Mouse (Mus musculus) embryonic facial prominence, embryonic 12.5 days (tissue): ENCODE results near the gene Cep290. TPM values are rescaled to one million over a fixed set of nuclear protein-coding genes. Genes with fewer than 3 reads are reported as not detected.

Experiments used
- ATAC-seq: fragments of 200-750 bp; cut with Nextera tagmentation; 2 replicates; pipeline ENCODE4 v1.8.0; 2017; ENCODE audit not compliant: insufficient number of reproducible peaks, insufficient read depth, low FRiP score, low TSS enrichment
- H3K27ac ChIP-seq: fragments of 300-500 bp; sonication (generic); 2 replicates; pipeline ENCODE4 v1.5.1; 2016; ENCODE audit warnings: mild to moderate bottlenecking
- H3K27me3 ChIP-seq: fragments of 300-500 bp; sonication (generic); 2 replicates; pipeline ENCODE4 v1.6.1; 2016; ENCODE audit warnings: mild to moderate bottlenecking, moderate library complexity
- H3K36me3 ChIP-seq: fragments of 300-500 bp; sonication (generic); 2 replicates; pipeline ENCODE4 v1.6.1; 2016; ENCODE audit warnings: mild to moderate bottlenecking
- H3K4me1 ChIP-seq: fragments of 300-500 bp; sonication (generic); 2 replicates; pipeline ENCODE4 v1.6.1; 2016
- H3K4me2 ChIP-seq: fragments of 300-500 bp; sonication (generic); replicated peaks from 2 replicates; pipeline ENCODE4 v1.6.1; 2016; ENCODE audit warnings: mild to moderate bottlenecking, moderate library complexity
- H3K4me3 ChIP-seq: fragments of 300-500 bp; sonication (generic); 2 replicates; pipeline ENCODE4 v1.5.1; 2016; ENCODE audit warnings: mild to moderate bottlenecking
- H3K9ac ChIP-seq: fragments of 300-500 bp; sonication (generic); 2 replicates; pipeline ENCODE4 v1.6.1; 2016; ENCODE audit warnings: mild to moderate bottlenecking, moderate library complexity
- H3K9me3 ChIP-seq: fragments of 300-500 bp; sonication (generic); 2 replicates; pipeline ENCODE4 v1.6.1; 2016; ENCODE audit warnings: mild to moderate bottlenecking, moderate library complexity
- WGBS: fragments of 180-500 bp; shearing (Covaris S2); methylation state at CpG from one replicate; pipeline ENCODE4 v1.1.7; 2016; 5-methylcytosine and 5-hydroxymethylcytosine counted together
- polyA plus RNA-seq: library from polyadenylated mRNA; unstranded; fragments of >200 nt; fragmentation: Nextera tagmentation; extraction: Ambion mirVana; gene quantifications from 2 replicates; pipeline ENCODE4 v1.2.1, GENCODE M21; 2016

Gene Cep290
- polyA plus RNA-seq, result 6.8 and 7.3 TPM in 2 replicates

DNA sequence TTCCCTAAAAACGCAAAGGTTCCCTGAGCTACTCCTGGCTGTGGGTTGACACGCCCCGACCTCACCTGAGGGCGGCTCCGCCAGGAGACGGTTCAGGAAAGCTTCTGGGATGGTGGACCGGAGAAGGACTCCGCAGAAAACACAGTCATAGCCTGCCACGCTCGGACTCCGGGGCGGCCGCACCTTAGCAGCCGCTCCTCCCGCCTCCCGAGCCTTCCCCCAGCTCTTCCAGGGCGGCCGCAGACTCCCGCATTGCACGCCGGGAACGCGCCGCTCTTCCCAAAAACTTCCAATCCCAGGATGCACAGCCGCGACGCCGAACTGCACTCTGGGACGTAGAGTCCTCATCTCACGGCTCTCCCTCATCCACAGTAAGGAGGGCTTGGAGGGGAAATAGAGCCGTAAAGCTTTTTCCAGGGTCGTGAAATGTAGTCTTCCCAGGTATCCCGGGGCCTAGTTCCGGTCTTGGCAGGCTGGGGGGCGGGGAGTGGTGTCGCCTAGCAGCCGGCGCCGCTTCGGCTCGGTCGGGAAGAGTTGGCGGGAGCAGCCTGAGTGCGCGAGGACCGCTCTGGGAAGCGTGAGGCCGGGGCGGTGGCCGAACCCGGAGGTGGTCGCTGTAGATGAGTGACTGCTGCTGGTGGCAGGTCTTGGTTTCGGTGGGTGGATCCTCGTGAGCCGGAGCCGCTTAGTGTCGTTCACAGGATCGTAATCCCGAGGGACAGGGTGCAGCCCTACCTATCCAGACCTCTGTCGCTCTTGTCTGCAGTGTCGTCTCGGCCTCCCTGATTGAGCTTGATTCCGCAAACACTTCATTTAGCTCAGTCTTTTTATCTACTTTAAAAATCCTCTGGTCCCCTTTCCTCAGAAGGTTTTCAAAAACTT is at the start of gene Cep290, which contains the start of gene Tmtc3:
Cep290 (plus strand) TSS at position 462 of the 882 bp plus-strand sequence.
Tmtc3 (minus strand) TSS at position 254 of the 882 bp plus-strand sequence.
- peak within 1 kb of the TSS; percentile 76 for H3K9ac ChIP-seq
- H3K36me3 ChIP-seq, result 0 out of 2 replicates have a peak, but pooled peaks cover 4% of the 10 kb centered on the region
- H3K4me2 ChIP-seq, result peak within 1 kb of the TSS; percentile 82
- H3K4me3 ChIP-seq, result peak within 1 kb of the TSS; percentile 71
- peaks cover 2% of the 10 kb centered on the region; the same call in 1 of the 2 replicates for H3K4me1 ChIP-seq
- H3K9me3 ChIP-seq, result no peaks in the 10 kb centered on the region
- peak within 1 kb of the TSS; percentile 81 for H3K27ac ChIP-seq
- ATAC-seq, result peak; percentile 99
- H3K27me3 ChIP-seq, result no peaks in the 10 kb centered on the region
- WGBS, result under 1% methylated on average over 63 of the region's 63 CpGs

DNA sequence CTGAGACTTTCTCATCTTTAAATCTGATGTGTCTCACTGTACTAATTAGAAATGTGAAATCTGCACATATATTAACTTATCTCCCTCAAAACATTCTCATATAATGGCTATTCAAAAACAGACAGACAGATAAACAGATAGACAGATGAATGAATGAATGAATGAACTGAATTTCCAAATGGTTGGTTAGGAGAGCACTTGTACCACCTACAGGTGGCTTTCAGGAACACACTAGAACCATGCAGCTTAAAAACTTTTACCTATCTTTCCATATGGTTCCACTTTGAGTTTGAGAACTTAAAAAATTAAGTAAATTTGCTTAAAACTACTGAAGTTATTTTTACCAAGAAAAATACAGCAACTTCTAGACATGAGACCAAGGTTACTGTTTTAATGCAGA is 38.0 kb upstream of the Cep290 start:
- Histone ChIP-seq H3K9me3 (no peaks in the 10 kb centered on the region), H3K9ac (no peak overlapping the region), H3K27me3 (no peaks in the 10 kb centered on the region), H3K4me1 (no peaks in the 10 kb centered on the region), H3K27ac (no peak overlapping the region), H3K36me3 (peaks cover 15% of the 10 kb centered on the region; the same call in 1 of the 2 replicates), H3K4me3 (no peak overlapping the region), H3K4me2 (no peak overlapping the region)
- no peak for ATAC-seq

DNA sequence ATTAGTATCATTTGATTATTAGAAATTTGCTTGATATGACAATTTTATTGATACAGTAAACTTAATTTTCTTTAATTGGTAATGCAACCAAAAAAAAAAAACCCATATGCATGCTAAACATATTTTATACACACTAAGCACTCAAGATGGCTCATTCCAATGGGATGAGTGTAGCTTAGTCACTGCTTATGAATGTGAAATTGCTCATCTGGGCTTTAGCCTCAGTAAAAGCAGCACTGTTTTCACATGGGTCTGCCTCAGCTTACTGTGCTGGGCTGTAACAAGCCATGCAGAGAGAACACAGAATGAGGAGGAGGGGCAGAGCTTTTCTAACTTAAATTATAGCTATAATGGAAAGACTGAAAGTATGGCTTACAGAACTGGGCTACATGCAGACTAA is 26.8 kb upstream of the Cep290 start:
- Histone ChIP-seq H3K27ac (no peak overlapping the region), H3K27me3 (no peaks in the 10 kb centered on the region), H3K9ac (no peak overlapping the region), H3K4me1 (no peaks in the 10 kb centered on the region), H3K9me3 (no peaks in the 10 kb centered on the region), H3K4me3 (no peak overlapping the region), H3K4me2 (no peak overlapping the region), H3K36me3 (peaks cover 12% of the 10 kb centered on the region)
- no peak for ATAC-seq

DNA sequence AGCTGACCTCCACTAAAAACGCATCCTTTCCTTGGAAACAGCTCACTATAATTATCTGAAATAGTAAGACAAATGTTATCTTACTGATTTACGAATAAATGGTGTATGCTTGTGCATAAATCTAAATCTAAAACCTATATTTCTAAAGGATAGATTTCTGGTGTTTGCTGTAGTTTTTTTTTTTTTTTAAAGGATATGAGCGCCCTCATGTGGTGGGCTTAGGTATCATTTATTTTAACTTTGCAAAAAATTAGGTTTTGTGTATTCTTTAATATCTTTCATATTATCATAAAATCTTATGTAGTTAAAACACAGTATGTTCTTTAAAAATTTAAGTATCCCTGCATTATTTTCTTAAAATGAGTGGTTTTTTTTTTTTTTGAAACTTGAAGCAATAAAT is 12.3 kb upstream of the Cep290 start:
- H3K4me2 ChIP-seq, result no peak overlapping the region
- no peak overlapping the region for H3K27ac ChIP-seq
- H3K27me3 ChIP-seq, result no peaks in the 10 kb centered on the region
- no peaks in the 10 kb centered on the region for H3K4me1 ChIP-seq
- H3K9me3 ChIP-seq, result no peaks in the 10 kb centered on the region
- no peak overlapping the region for H3K9ac ChIP-seq
- no peak overlapping the region for H3K4me3 ChIP-seq
- WGBS, result 52% methylated on average over 3 of the region's 3 CpGs
- H3K36me3 ChIP-seq, result peaks cover 14% of the 10 kb centered on the region
- ATAC-seq, result no peak

DNA sequence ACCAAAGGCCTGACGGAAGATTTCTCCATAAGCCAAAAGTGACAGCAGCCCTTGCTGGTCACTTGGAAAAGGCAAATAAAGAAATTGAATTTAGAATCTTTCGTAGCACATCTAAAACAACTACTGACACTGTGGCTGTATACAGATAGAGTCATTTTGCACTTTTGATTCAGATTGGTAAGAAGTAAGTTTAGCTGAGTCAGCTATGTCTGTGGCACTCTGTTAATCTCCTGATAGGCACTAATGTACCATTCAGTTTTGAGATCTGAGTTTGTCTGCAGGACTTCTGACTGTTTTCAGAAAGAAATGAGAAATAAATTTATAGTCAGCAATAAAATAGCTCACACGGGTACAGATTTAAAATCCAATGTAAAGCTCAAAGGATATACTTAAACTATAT is 7.8 kb upstream of the Cep290 start:
- H3K4me3 ChIP-seq, result no peak overlapping the region
- H3K36me3 ChIP-seq, result peaks cover 9% of the 10 kb centered on the region; the same call in 1 of the 2 replicates
- H3K4me1 ChIP-seq, result no peaks in the 10 kb centered on the region
- H3K9ac ChIP-seq, result no peak overlapping the region
- no peaks in the 10 kb centered on the region for H3K27me3 ChIP-seq
- 95% methylated on average over 3 of the region's 3 CpGs for WGBS
- no peak for ATAC-seq
- H3K27ac ChIP-seq, result no peak overlapping the region
- H3K9me3 ChIP-seq, result no peaks in the 10 kb centered on the region
- no peak overlapping the region for H3K4me2 ChIP-seq

DNA sequence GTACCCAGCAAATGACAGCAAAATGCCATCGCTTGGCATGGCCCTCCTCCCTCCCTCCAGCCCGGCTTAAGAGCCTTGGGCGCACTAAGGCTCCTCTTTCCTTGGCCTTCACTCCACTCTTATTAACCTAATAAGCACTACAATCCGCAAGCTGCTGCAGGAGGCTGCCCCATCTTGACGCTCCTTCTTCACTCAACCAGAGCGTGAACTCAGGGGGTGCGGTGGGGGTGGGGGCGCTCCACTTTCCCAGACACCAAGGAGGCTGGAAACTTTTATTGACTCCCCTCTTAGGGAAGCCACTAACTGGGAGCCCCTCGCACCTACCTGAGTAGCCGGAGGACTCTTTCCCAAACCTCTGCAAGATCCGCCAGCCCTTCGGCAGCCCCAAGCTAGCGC is 659 bp upstream of the Cep290 start:
- peaks cover 2% of the 10 kb centered on the region; the same call in 1 of the 2 replicates for H3K4me1 ChIP-seq
- peak overlapping the region; percentile 71 for H3K4me2 ChIP-seq
- under 1% methylated on average over 12 of the region's 13 CpGs for WGBS
- H3K9me3 ChIP-seq, result no peaks in the 10 kb centered on the region
- H3K4me3 ChIP-seq, result peak overlapping the region; percentile 71
- 0 out of 2 replicates have a peak, but pooled peaks cover 4% of the 10 kb centered on the region for H3K36me3 ChIP-seq
- no peak for ATAC-seq
- no peaks in the 10 kb centered on the region for H3K27me3 ChIP-seq
- peak overlapping the region; percentile 76 for H3K9ac ChIP-seq
- H3K27ac ChIP-seq, result peak overlapping the region; percentile 81

DNA sequence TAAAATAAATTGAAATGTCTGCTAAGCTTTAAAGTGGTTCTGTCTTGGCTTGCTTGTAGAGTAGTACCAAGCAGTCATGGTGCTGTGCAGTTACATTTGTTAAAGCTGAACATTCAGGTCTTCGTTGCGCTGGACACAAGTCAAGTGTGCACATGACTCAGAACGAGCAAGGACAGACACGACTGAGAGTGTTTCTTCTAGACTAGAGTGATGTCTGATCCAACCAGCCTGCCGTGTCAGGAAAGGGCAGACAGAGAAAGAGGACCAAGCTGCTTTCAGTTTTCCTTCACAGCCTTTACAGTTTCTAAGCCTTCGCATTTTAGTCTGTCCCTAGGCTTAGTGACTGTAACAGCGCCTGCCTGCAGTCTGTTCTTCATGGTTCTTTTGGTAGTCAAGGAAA is 4.6 kb downstream of the Cep290 start:
- no peaks in the 10 kb centered on the region for H3K4me1 ChIP-seq
- no peaks in the 10 kb centered on the region for H3K27me3 ChIP-seq
- H3K9me3 ChIP-seq, result no peaks in the 10 kb centered on the region
- no peak overlapping the region for H3K9ac ChIP-seq
- H3K4me2 ChIP-seq, result no peak overlapping the region
- no peak for ATAC-seq
- no peak overlapping the region for H3K4me3 ChIP-seq
- WGBS, result 95% methylated on average over 7 of the region's 7 CpGs
- peaks cover 16% of the 10 kb centered on the region; the same call in 1 of the 2 replicates for H3K36me3 ChIP-seq
- no peak overlapping the region for H3K27ac ChIP-seq

DNA sequence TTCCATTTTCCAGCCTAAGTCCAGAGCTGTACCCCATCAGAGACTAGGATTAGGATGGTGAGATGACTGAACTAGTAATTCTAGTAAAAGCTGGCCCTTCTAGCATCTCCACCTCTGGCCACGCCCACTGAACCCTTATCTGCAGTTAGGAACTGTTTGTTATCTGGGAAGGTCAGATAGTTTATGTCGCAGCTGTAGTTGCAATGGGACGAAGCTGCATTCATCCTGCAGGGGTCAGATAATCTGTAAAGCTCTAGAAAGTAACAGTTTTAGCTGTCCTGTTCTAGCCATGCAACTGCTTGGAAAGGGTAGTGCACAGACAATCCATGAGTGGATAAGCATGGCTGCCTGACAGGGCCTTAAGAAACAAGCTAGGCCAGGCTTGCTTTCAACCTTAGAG is 11.0 kb downstream of the Cep290 start:
- Histone ChIP-seq H3K4me2 (no peak overlapping the region), H3K27ac (no peak overlapping the region), H3K27me3 (no peaks in the 10 kb centered on the region), H3K4me1 (no peaks in the 10 kb centered on the region), H3K9ac (no peak overlapping the region), H3K4me3 (no peak overlapping the region), H3K36me3 (peaks cover 27% of the 10 kb centered on the region), H3K9me3 (no peaks in the 10 kb centered on the region)
- 81% methylated on average over 3 of the region's 3 CpGs for WGBS
- ATAC-seq, result no peak

DNA sequence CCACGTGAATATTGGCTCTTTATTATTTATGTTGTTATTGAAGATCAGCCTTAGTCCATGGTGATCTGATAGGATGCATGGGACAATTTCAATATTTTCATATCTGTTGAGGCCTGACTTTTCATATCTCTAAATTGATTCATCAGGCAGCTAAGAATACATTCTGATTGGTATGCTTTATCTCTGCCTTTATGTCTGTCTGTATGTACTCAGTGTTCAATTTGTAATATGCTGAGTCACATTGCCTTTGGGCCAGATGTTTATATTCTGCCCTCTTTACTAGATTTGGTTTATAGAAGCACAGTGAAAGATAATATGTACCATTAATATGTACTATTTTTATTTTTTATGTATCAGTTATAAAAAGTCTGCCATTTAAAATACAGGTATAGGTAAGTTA is 20.8 kb downstream of the Cep290 start:
- Histone ChIP-seq H3K9ac (no peak overlapping the region), H3K36me3 (peaks cover 13% of the 10 kb centered on the region), H3K27me3 (no peaks in the 10 kb centered on the region), H3K9me3 (no peaks in the 10 kb centered on the region), H3K4me3 (no peak overlapping the region), H3K27ac (no peak overlapping the region), H3K4me1 (no peaks in the 10 kb centered on the region), H3K4me2 (no peak overlapping the region)
- no peak for ATAC-seq
- WGBS, result 97% methylated on average over 1 of the region's 1 CpGs

DNA sequence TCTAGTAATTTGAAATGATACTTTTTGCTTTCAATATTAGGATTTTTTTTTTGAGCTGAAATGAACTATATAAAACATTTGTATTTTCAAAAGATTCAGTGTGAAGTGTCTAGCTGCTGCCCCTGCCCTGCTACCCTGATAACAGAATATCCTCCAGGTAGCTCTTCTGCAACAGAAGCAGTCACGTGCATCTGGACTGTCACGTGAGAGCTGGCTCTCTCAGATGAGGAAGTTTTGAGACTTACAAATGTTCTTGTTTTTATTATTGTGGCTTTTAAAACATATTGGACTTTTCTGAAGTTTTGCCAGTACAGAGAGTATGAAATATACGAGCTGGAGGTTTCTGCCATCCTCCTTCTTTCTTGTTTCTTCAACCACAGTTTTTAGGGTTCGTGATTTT is 34.3 kb downstream of the Cep290 start:
- no peaks in the 10 kb centered on the region for H3K27me3 ChIP-seq
- H3K4me2 ChIP-seq, result no peak overlapping the region
- WGBS, result 71% methylated on average over 4 of the region's 4 CpGs
- no peak overlapping the region for H3K27ac ChIP-seq
- ATAC-seq, result no peak
- no peak overlapping the region for H3K4me3 ChIP-seq
- H3K4me1 ChIP-seq, result no peaks in the 10 kb centered on the region
- no peaks in the 10 kb centered on the region for H3K9me3 ChIP-seq
- no peak overlapping the region for H3K9ac ChIP-seq
- peaks cover 15% of the 10 kb centered on the region for H3K36me3 ChIP-seq

DNA sequence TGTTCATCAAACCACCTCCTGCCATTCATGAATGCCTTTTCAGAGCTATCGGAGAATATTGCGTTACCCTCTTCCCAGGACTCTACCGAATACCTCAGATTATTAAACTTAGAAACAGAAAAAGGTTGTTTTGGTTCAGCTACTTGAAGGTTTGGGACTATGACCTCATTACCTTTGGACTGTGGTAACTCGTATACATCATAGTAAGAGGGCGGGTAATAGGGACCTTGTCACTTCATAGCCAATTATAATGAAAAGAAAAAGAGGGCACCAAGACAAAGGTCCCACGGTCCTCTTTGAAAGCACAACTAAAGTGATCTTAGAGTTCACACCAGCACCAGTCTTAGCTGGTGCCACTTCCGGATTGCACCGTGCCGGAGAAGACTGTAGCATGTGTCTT is 35.0 kb downstream of the Cep290 start:
- H3K27me3 ChIP-seq, result no peaks in the 10 kb centered on the region
- no peak overlapping the region for H3K4me2 ChIP-seq
- 90% methylated on average over 9 of the region's 9 CpGs for WGBS
- no peak overlapping the region for H3K9ac ChIP-seq
- no peak for ATAC-seq
- no peaks in the 10 kb centered on the region for H3K9me3 ChIP-seq
- H3K4me1 ChIP-seq, result no peaks in the 10 kb centered on the region
- no peak overlapping the region for H3K27ac ChIP-seq
- H3K4me3 ChIP-seq, result no peak overlapping the region
- peaks cover 15% of the 10 kb centered on the region for H3K36me3 ChIP-seq
